Mouse (Mus musculus) layer of hippocampus, postnatal 10 days (tissue): ENCODE data around the gene Cap2. TPM values are rescaled to one million over a fixed set of nuclear protein-coding genes. Genes with fewer than 3 reads are reported as not detected.

Experiments
- DNase-seq, 2 experiments: peaks; one replicate each; pipeline ENCODE4 v3.0.0; 2021; ENCODE audit warnings: low spot score in 2 of 2
- long read RNA-seq: library from polyadenylated mRNA; stranded (forward); transcript quantifications from one replicate; pipeline ENCODE4 v2.0.0, GENCODE M21; 2023
- total RNA-seq, 2 experiments: library from RNA; stranded (reverse); gene quantifications; 2 replicates each; pipeline ENCODE4 v1.2.3; 2021

Cap2 gene
- total RNA-seq, result 10 to 100 TPM; 69.4 to 72.4 TPM
- long read RNA-seq, transcript Cap2-201 (13 exons, 3,713 nt), result major isoform, 14 of 24 reads
- long read RNA-seq, partial matches to known transcripts, result 7 of 24 reads
- long read RNA-seq, other reads (novel, unspliced or antisense), result 3 of 24 reads

DNA sequence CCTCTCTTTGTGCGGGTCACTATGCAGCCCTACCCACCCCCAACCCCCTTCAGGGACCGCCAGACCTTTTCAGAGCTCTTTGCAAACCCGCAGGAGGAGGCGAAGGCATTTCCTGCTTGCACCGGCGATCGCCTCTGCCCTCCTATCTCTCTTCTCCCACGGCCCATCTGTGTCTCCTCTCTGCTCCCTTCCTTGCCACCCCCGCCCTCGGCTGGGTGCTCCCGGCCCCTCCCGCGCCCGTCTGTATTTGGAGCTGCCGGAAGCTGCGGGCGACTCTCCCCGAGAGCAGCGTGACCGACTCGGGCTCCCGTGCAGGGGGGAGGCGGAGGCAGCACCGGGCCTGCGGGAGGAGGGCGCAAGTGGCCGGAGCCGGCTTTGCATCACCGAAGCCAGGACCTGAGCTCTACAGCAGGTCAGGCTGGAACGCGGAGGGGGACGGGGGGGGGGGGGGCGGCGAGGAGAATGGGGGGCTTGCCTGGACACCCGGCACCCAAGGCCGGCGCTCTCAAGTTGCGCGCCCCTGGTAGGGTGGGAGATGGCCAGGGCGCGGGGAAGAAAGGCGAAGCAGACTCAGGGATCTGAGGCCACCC lies at the start of gene Cap2:
Gene Cap2, plus strand, starts transcription at position 49 of the 590 bp plus-strand sequence.
- DNase-seq, result peak; percentile 61 to 76

- DNase-seq, result no peak
Measured at GRCm38 (mm10) chr13:46459546-46459945, 42.1 kb upstream of the Cap2 start.

DNA sequence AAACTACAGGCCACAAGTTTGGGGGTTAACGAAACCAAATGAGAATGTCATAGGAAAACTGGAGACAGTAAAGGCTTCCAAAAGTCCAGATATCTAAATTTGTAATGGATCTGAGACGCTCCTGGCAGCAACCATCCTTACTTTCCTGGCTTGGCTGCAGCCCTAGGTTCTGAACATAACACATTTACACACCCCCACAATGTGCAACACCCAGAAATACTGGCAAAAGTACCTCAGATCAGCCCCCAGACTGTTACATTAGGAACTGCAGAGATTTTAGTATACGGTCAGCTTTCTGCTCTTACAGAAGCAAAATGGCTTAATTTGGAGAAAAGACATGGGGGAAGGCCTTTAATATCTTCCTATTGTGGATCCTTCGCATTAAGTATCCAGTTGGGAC lies 39.4 kb upstream of the Cap2 start:
- no peak for DNase-seq

DNA sequence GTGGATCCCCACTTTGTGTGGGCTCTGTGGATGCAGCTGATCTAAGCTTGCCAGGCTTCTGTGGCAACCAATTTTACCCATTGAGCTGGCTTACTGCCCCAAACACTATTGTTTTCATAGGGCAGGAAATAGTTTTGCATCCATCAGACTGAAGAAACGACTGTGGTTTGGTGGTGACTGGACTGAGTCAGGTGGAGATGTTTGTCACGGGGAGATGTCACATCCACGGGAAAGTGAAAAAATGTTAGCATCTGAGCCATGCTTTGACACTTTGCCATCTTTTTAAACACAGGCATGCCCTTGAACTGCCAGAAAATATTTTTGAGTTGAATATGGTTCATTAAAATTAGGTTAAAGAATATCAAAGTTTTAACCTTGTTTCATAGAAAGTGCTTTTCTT lies 37.9 kb upstream of the Cap2 start:
- no peak for DNase-seq

DNA sequence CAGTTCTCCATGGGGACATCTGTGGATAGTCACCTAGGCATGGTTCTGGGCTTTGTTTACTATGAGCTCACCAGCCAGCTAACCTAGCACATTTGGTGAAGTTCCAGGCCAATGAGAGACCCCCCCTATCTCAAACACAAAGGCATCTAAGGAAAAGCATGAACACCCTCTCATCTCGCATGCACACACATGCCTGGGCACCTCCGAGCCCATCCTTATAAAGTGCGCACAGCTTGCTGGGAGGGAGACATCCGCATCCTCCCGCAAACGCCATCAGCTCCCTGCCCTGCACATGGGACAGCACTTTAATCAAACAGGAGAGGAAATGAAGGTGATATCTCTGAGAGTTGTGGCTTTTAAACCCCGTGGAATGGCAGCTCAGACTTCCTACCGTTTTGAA lies 33.4 kb upstream of the Cap2 start:
- no peak for DNase-seq

DNA sequence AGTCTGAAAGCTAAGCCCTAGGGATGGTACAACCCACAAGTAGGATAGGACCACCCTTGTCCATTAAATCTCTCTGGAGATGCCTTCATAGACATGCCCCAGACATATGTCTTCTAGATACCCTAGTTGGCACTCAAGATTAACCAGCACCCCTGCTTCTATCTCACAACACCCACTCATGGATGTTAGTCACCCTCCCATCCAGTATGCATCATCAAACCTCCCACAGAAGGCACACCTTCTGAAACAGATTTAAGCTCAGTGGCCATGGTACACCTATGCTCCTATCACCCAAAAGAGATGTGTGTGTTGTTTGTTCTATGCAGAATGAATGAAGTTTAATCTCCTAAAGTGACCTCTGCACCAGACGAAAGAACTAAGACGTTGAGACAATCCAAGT lies 32.1 kb upstream of the Cap2 start:
- no peak for DNase-seq

DNA sequence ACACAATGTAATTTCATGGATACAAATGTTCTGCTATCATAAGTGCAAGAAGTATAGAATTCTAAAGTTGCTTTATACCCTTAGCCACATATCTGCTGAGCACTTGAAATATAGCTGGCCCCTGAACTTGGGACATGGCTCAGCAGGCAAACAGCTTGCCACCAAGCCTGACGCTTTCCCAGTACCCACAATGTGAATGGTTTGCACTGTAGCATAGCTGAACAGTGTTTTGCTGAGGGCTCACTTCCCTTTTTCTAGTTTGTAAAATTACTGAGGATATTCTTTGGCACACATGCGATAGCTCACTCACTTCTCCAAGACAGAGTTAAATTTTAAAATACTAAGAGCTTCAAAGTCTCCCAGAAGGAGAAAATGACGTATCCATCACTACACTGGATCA lies 20.4 kb upstream of the Cap2 start:
- no peak for DNase-seq

DNA sequence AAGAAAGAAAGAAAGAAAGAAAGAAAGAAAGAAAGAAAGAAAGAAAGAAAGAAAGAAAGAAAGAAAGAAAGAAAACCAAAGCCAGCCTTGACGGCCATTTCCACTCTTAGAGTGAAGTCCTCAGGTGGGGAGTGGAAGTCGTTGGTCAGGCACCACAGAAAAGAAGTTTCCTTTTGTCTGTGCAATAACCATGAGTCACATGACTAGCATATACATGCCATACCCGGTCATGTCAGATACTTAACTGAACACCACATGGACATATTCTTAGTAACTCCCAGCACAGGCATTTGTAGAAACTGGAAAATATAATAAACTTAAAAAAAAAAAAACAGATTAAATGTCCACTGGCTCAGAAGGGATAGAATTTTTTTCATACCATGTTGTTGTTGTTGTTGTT lies 16.0 kb upstream of the Cap2 start:
- DNase-seq, result no peak

- no peak for DNase-seq
Measured at GRCm38 (mm10) chr13:46488166-46488565, 13.5 kb upstream of the Cap2 start.

DNA sequence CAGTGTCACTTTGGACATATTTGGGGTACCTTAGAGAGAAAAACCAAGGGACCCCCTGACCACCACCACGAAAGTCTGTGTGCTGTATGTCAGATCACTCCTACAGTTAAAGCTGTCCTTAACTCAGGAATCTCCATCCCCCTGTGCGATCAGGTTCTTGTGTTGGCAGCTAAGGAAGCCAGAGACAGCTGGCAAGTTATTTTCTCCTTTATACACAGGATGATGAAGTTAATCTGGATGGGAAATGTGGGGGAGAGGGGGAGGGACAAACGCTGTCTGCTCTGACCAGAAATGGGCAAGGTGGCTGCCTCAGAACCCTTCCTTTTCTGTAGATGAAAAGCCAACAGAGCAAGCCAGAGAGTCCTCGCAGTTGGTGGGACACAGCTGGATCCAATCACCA lies 11.0 kb upstream of the Cap2 start:
- no peak for DNase-seq

- peak; percentile 23 to 31 for DNase-seq
Measured at GRCm38 (mm10) chr13:46502390-46502891, 793 bp downstream of the Cap2 start.

- DNase-seq, result no peak
Measured at GRCm38 (mm10) chr13:46507944-46508343, 6.3 kb downstream of the Cap2 start.

DNA sequence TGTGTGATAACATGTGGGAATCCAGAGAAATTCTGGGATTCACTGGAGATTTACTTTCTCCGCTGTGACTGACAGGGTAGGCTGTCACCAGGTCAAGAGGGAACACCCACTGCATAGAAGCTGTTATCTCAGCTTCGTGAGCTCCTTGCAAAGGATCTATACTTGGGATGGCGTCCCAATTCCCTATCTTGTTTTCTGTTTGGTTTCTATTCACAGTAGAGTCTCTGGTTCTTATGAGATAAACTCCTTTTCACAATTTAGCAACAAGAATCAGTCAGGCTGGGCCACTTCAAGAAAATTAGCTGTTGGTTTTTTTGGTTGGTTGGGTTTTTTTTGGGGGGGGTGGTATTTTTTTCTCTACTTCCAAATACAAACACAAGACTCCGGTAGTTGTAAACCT lies 7.2 kb downstream of the Cap2 start:
- no peak for DNase-seq

- no peak for DNase-seq
Measured at GRCm38 (mm10) chr13:46510460-46510859, 8.8 kb downstream of the Cap2 start.

DNA sequence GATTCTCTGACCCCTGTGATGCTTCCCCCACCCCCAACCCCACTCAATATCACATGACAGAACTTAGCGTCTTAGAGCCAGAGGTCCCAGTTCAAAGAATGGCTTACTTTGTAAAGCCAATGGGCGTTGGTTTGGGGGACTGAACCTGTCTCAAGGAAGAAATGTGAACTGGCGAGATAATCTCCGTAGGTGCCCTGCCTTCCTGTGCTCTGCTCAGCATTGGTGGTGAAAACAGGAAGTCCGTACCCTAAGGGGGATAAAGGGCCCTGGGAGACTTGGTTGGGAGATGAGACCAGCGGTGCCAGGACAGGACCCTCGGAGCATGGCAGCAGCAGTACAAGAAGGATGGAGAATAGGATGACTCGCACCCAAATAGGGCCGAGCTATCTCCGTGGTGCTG lies 12.8 kb downstream of the Cap2 start:
- no peak for DNase-seq

DNA sequence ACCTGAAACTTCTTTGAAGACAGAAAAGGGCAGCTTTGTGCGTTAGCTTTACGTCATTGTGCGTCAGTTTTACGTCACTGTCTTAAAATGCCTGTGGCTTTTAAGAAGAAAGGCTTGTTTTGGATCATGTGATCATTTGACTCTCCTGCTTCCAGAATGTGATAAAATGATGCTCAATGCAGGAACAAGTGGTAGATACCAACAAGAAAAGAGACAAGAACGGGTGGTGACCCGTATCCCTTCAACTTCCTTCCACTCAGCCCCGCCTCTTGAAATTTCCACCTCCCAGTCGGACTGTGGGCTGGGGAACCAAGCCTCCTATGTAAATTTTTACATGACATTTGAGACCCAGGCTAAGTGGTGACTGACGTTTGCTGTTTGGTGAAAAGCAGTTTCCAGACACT lies 13.5 kb downstream of the Cap2 start:
- DNase-seq, result no peak

DNA sequence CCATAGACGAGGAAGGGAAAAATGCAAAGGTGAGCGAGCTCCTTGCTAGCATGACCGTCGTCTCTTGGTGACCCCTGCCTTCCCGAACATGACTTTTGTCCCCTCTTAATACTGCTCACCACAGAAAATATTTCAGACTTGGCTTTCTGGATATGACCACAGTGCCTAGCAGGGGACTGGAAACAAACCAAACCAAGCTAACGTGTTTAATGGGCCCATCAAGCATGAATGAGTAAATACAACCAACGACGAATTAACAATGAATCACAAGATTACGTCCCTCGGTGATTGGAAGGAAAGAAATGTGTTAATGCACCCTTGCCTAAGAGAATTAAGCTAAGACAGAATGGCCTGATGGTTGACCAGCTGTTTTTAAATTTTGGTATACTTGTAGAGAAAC lies 13.9 kb downstream of the Cap2 start:
- DNase-seq, result no peak

DNA sequence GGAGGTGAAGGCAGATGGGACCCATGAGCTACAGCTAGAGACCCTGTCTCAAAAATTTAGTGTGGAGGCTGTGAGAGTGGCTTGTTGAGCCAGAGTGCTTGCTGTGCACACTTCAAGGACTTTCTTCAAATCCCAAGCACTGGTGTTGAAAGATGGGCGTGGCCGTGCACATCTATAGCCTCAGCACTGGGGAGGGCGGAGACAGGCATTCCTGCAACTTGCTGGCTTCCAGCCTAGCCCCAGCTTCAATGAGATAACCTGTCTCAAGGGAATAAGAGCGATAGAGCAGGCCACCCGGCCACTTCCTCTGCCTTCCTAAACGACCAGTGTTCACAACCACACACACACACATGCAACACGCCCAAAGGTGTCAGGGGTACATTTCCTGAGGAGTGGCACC lies 14.5 kb downstream of the Cap2 start:
- no peak for DNase-seq

GRCm38 (mm10) chr13:46517211-46517685 lies 15.6 kb downstream of the Cap2 start:
- peak; percentile 74 to 77 for DNase-seq

DNA sequence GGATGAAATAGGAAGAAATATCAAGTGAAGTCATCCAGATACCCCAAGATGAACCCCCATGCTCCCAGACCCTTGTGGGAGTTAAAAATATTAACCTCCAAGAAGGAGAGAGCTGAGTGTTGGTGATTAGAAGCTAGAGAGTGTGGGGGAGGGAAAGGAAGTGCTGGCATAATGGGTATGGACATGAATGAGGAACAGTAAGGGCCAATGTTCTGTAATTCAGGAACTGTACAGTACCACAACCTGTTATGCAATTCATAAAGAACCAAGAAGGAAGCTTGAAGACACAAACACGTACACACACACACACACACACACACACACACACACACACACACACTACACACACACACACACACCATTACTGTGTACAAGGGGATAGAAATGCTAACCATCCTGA lies 19.8 kb downstream of the Cap2 start:
- DNase-seq, result no peak

DNA sequence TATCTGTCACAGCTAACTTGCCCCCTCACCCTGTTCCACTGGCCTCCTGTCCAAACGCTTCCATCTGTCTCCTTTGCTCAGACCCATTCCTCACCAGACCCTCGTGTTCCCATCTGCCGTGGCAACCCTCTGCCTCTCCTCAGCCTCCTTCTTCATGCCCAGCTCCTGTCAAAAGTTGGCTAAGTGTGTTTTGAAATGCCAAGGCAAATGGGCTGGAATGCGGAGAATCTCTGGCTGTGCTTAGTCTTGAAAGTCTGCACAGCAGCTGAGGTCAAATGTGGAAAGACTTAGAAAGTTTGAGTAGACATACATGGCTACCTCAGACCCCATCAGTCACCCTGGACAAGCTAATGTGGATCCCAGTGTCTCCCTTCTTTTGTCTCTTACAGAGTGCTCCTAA lies 21.1 kb downstream of the Cap2 start:
- no peak for DNase-seq

DNA sequence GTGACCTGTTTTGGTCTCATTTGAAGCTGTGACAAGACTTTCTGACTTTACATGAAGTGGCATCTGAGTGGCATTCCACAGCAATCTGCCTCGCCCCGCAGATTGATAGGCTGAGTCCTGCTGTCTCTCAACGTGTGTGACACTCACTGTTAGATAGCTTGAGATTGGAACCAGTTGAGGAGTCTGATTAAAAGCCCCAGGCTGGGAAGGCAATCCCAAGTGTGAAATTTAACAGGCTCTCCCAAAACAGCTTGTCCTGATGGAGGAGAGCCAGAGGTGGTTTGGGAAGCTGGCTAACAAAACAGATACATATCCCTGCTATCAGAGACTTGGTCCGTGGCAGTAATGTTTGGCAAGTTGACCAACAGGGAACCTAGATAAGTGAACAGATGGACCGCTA lies 21.6 kb downstream of the Cap2 start:
- no peak for DNase-seq

GRCm38 (mm10) chr13:46523712-46524111 lies 22.1 kb downstream of the Cap2 start:
- no peak for DNase-seq
